Mouse (Mus musculus) MEL (cell line): ENCODE measurements around the gene Lysmd3. TPM values are rescaled to one million over a fixed set of nuclear protein-coding genes. Genes with fewer than 3 reads are reported as not detected.
A peak's percentile ranks its signal among the peaks of the same experiment; 100 is the strongest.

Source experiments
- DNase-seq: peaks from one replicate; pipeline ENCODE4 v3.0.0; 2011; ENCODE audit warnings: low read depth, low spot score
- H3K27ac ChIP-seq: 2 replicates; pipeline ENCODE4 v1.5.1; 2012; ENCODE audit warnings: low read depth, mild to moderate bottlenecking, control low read depth, low read length, moderate library complexity; ENCODE audit not compliant: control insufficient read depth
- H3K27me3 ChIP-seq, 2 experiments: fragments of 150-350 bp in 1 of 2; sonication (generic) in 1 of 2; 2 replicates each; pipeline ENCODE4 v1.6.1; 2012; ENCODE audit warnings: low read length in 2 of 2, mild to moderate bottlenecking in 2 of 2, improper control_type of control experiment in 1 of 2, moderate library complexity in 1 of 2; ENCODE audit not compliant: insufficient read depth in 2 of 2, control insufficient read depth in 1 of 2
- H3K36me3 ChIP-seq, 2 experiments: 2 replicates each; pipeline ENCODE4 v1.6.1; 2012 to 2014; ENCODE audit warnings: low read length in 2 of 2, improper control_type of control experiment in 1 of 2, inconsistent platforms in 1 of 2, mild to moderate bottlenecking in 1 of 2; ENCODE audit not compliant: insufficient read depth in 2 of 2, control insufficient read depth in 1 of 2
- H3K4me1 ChIP-seq, 2 experiments: fragments of 150-350 bp in 1 of 2; sonication (generic) in 1 of 2; 2 replicates each; pipeline ENCODE4 v1.6.1; 2012; ENCODE audit warnings: low read length in 2 of 2, improper control_type of control experiment in 1 of 2, mild to moderate bottlenecking in 1 of 2; ENCODE audit not compliant: insufficient read depth in 2 of 2, control insufficient read depth in 1 of 2
- H3K4me3 ChIP-seq, 2 experiments: fragments of 150-350 bp in 1 of 2; sonication (generic) in 1 of 2; 2 replicates each; pipeline ENCODE4 v1.5.1; 2012; ENCODE audit warnings: low read depth in 2 of 2, low read length in 2 of 2, mild to moderate bottlenecking in 2 of 2, moderate library complexity in 2 of 2, control low read depth in 1 of 2, improper control_type of control experiment in 1 of 2; ENCODE audit not compliant: control insufficient read depth in 1 of 2, insufficient read depth in 1 of 2
- H3K79me2 ChIP-seq: 2 replicates; pipeline ENCODE4 v1.6.1; 2012; ENCODE audit warnings: mild to moderate bottlenecking, low read length, moderate library complexity; ENCODE audit not compliant: control insufficient read depth, poor library complexity, insufficient read depth
- H3K9ac ChIP-seq: 2 replicates; pipeline ENCODE4 v1.6.1; 2012; ENCODE audit warnings: low read depth, mild to moderate bottlenecking, control low read depth, low read length, moderate library complexity; ENCODE audit not compliant: control insufficient read depth, poor library complexity, severe bottlenecking
- H3K9me3 ChIP-seq: fragments of 150-350 bp; sonication (generic); replicated peaks from 2 replicates; pipeline ENCODE4 v1.6.1; 2012; ENCODE audit warnings: mild to moderate bottlenecking, low read length, improper control_type of control experiment, moderate library complexity; ENCODE audit not compliant: insufficient read depth
- CHD1 ChIP-seq: IDR thresholded peaks from 2 replicates; pipeline ENCODE4 v1.6.1; 2012; ENCODE audit warnings: low read depth, mild to moderate bottlenecking, inconsistent platforms, low read length, improper control_type of control experiment
- CHD2 ChIP-seq: IDR thresholded peaks from 2 replicates; pipeline ENCODE4 v1.6.1; 2011; ENCODE audit warnings: low read length, improper control_type of control experiment
- E2F4 ChIP-seq: IDR thresholded peaks from 2 replicates; pipeline ENCODE4 v1.6.1; 2011; ENCODE audit warnings: low read depth, low read length, improper control_type of control experiment, borderline replicate concordance
- GATA1 ChIP-seq: IDR thresholded peaks from 2 replicates; pipeline ENCODE4 v1.6.1; 2011; ENCODE audit warnings: low read depth, low read length, improper control_type of control experiment
- JUND ChIP-seq: IDR thresholded peaks from 2 replicates; pipeline ENCODE4 v1.6.1; 2011; ENCODE audit warnings: low read depth, mild to moderate bottlenecking, improper control_type of control experiment, low read length
- KAT2A ChIP-seq: conservative IDR thresholded peaks from 2 replicates; pipeline ENCODE4 v1.6.1; 2012; ENCODE audit warnings: low read depth, low read length, improper control_type of control experiment, inconsistent platforms
- MAFK ChIP-seq: IDR thresholded peaks from 2 replicates; pipeline ENCODE4 v1.6.1; 2011; ENCODE audit warnings: low read depth, mild to moderate bottlenecking, low read length, improper control_type of control experiment, borderline replicate concordance
- MAX ChIP-seq: IDR thresholded peaks from 2 replicates; pipeline ENCODE4 v1.6.1; 2011; ENCODE audit warnings: low read length, improper control_type of control experiment
- MAZ ChIP-seq: IDR thresholded peaks from 2 replicates; pipeline ENCODE4 v1.6.1; 2012; ENCODE audit warnings: low read depth, mild to moderate bottlenecking, inconsistent platforms, low read length, improper control_type of control experiment
- MEF2A ChIP-seq: IDR thresholded peaks from 2 replicates; pipeline ENCODE4 v1.6.1; 2014; ENCODE audit warnings: low read depth, mild to moderate bottlenecking, inconsistent platforms, low read length, improper control_type of control experiment; ENCODE audit not compliant: poor library complexity, insufficient replicate concordance, severe bottlenecking; ENCODE audit errors: extremely low read depth
- MXI1 ChIP-seq: IDR thresholded peaks from 2 replicates; pipeline ENCODE4 v1.6.1; 2011; ENCODE audit warnings: mild to moderate bottlenecking, low read depth, low read length, improper control_type of control experiment
- NELFE ChIP-seq: IDR thresholded peaks from 2 replicates; pipeline ENCODE4 v1.6.1; 2011; ENCODE audit warnings: low read depth, low read length, improper control_type of control experiment
- NRF1 ChIP-seq: IDR thresholded peaks from 2 replicates; pipeline ENCODE4 v1.6.1; 2014; ENCODE audit warnings: low read depth, mild to moderate bottlenecking, inconsistent platforms, low read length, improper control_type of control experiment, moderate library complexity; ENCODE audit not compliant: poor library complexity, insufficient read depth, severe bottlenecking
- RCOR1 ChIP-seq: IDR thresholded peaks from 2 replicates; pipeline ENCODE4 v1.6.1; 2012; ENCODE audit warnings: low read depth, mild to moderate bottlenecking, inconsistent platforms, low read length, improper control_type of control experiment
- TAL1 ChIP-seq: IDR thresholded peaks from 2 replicates; pipeline ENCODE4 v1.6.1; 2012; ENCODE audit warnings: mild to moderate bottlenecking, inconsistent platforms, low read length, moderate library complexity, mixed read lengths
- TBP ChIP-seq: IDR thresholded peaks from 2 replicates; pipeline ENCODE4 v1.8.0; 2011; ENCODE audit warnings: low read depth, low read length, improper control_type of control experiment
- UBTF ChIP-seq: IDR thresholded peaks from 2 replicates; pipeline ENCODE4 v1.6.1; 2012; ENCODE audit warnings: low read depth, mild to moderate bottlenecking, inconsistent platforms, low read length, improper control_type of control experiment, moderate library complexity, borderline replicate concordance; ENCODE audit not compliant: insufficient read depth
- USF1 ChIP-seq: IDR thresholded peaks from 2 replicates; pipeline ENCODE4 v1.6.1; 2014; ENCODE audit warnings: low read depth, mild to moderate bottlenecking, inconsistent platforms, low read length, improper control_type of control experiment, moderate library complexity
- USF2 ChIP-seq, 2 experiments: IDR thresholded peaks; 2 replicates each; pipeline ENCODE4 v1.6.1; 2011 to 2012; ENCODE audit warnings: improper control_type of control experiment in 2 of 2, low read length in 2 of 2, borderline replicate concordance in 1 of 2, inconsistent platforms in 1 of 2, low read depth in 1 of 2, mild to moderate bottlenecking in 1 of 2; ENCODE audit not compliant: insufficient read depth in 1 of 2
- ZC3H11A ChIP-seq: IDR thresholded peaks from 2 replicates; pipeline ENCODE4 v1.6.1; 2012; ENCODE audit warnings: low read depth, mild to moderate bottlenecking, inconsistent platforms, low read length, improper control_type of control experiment
- ZNF384 ChIP-seq: IDR thresholded peaks from 2 replicates; pipeline ENCODE4 v1.6.1; 2012; ENCODE audit warnings: low read depth, mild to moderate bottlenecking, inconsistent platforms, low read length, improper control_type of control experiment
- polyA plus RNA-seq, 2 experiments: library from polyadenylated mRNA; stranded (reverse) in 1 of 2; unstranded in 1 of 2; fragments of >175 nt in 1 of 2; fragments of >200 nt in 1 of 2; gene quantifications; 2 replicates each; pipeline versions ENCODE4 v1.2.1 to v1.2.4; 2012; ENCODE audit warnings: low replicate concordance in 2 of 2, low read depth in 1 of 2; ENCODE audit not compliant: insufficient read length in 2 of 2, insufficient read depth in 1 of 2, missing spikeins in 1 of 2
- total RNA-seq: library from RNA; depleted of rRNA; stranded (reverse); fragments of 300-350 nt; gene quantifications from 2 replicates; pipeline ENCODE4 v1.2.3, GENCODE M21; 2012

The Lysmd3 gene
- total and polyA plus RNA-seq, 3 experiments: 7.1 to 12.2 TPM; not detected in 1

GRCm38 (mm10) chr13:81629395-81629794 is 28.1 kb upstream of the Lysmd3 start:
- no peaks in the 10 kb centered on the region for H3K9me3 ChIP-seq
- peaks cover 0 to 6% of the 10 kb centered on the region in 2 experiments; a peak in 1 of 4 replicates for H3K36me3 ChIP-seq
- peak; percentile 55 for DNase-seq
- peaks cover 3% of the 10 kb centered on the region for H3K79me2 ChIP-seq
- H3K4me3 ChIP-seq: no peak overlapping the region
- H3K27me3 ChIP-seq: no peaks in the 10 kb centered on the region
- TF ChIP-seq MAX (no peak), TAL1 (no peak), USF1 (no peak), UBTF (no peak), MAFK (no peak)
- no peak overlapping the region for H3K9ac ChIP-seq
- no peak overlapping the region for H3K27ac ChIP-seq
- H3K4me1 ChIP-seq: peaks cover 4 to 5% of the 10 kb centered on the region in 2 experiments; a peak in 3 of 4 replicates

- no peaks in the 10 kb centered on the region for H3K9me3 ChIP-seq
- DNase-seq: no peak
- H3K4me1 ChIP-seq: peaks cover 4 to 5% of the 10 kb centered on the region in 2 experiments; a peak in 3 of 4 replicates
- H3K4me3 ChIP-seq: no peak overlapping the region
- TF ChIP-seq GATA1: no peak
- TF ChIP-seq MEF2A: no peak
- TF ChIP-seq MXI1: no peak
- TF ChIP-seq NRF1: no peak
- no peak for TF ChIP-seq TBP
- no peak for TF ChIP-seq E2F4
- TF ChIP-seq ZC3H11A: no peak
- no peak for TF ChIP-seq MAFK
- no peak for TF ChIP-seq MAZ
- no peak for TF ChIP-seq KAT2A
- no peak for TF ChIP-seq USF2 (IDR thresholded peaks at IDR 0.05; ENCODE audit: borderline replicate concordance in 1 of 2, insufficient read depth in 1 of 2, low read depth in 1 of 2, low read length in 2 of 2)
- TF ChIP-seq ZNF384: no peak
- no peak for TF ChIP-seq NELFE
- TF ChIP-seq JUND: no peak
- TF ChIP-seq CHD1: no peak
- no peak for TF ChIP-seq RCOR1
- TF ChIP-seq CHD2: no peak
- TF ChIP-seq TAL1: no peak
- peaks cover 0 to 6% of the 10 kb centered on the region in 2 experiments; a peak in 1 of 4 replicates for H3K36me3 ChIP-seq
- no peak overlapping the region for H3K27ac ChIP-seq
- H3K27me3 ChIP-seq: no peaks in the 10 kb centered on the region
- no peak overlapping the region for H3K9ac ChIP-seq
- H3K79me2 ChIP-seq: peaks cover 3% of the 10 kb centered on the region
These were observed 26.9 kb upstream of the Lysmd3 start for GRCm38 (mm10) chr13:81630566-81630965.
